Mouse (Mus musculus) lung, embryonic 15.5 days (tissue): ENCODE measurements around the gene Tmcc1. TPM values are rescaled to one million over a fixed set of nuclear protein-coding genes. Genes with fewer than 3 reads are reported as not detected.
A peak's percentile ranks its signal among the peaks of the same experiment; 100 is the strongest.

Experiments used
- ATAC-seq: fragments of 200-750 bp; cut with Nextera tagmentation; 2 replicates; pipeline ENCODE4 v1.8.0; 2017; ENCODE audit warnings: moderate number of reproducible peaks, borderline replicate concordance; ENCODE audit not compliant: low FRiP score, low TSS enrichment; ENCODE audit errors: extremely low read depth
- H3K27ac ChIP-seq: fragments of 300-500 bp; sonication (generic); 2 replicates; pipeline ENCODE4 v1.5.1; 2015; ENCODE audit warnings: moderate library complexity, mild to moderate bottlenecking, inconsistent platforms
- H3K27me3 ChIP-seq: fragments of 300-500 bp; sonication (generic); 2 replicates; pipeline ENCODE4 v1.6.1; 2015; ENCODE audit warnings: inconsistent platforms
- H3K36me3 ChIP-seq: fragments of 300-500 bp; sonication (generic); 2 replicates; pipeline ENCODE4 v1.6.1; 2015; ENCODE audit warnings: inconsistent platforms
- H3K4me1 ChIP-seq: fragments of 300-500 bp; sonication (generic); 2 replicates; pipeline ENCODE4 v1.6.1; 2015; ENCODE audit warnings: inconsistent platforms
- H3K4me2 ChIP-seq: fragments of 300-500 bp; sonication (generic); 2 replicates; pipeline ENCODE4 v1.6.1; 2015; ENCODE audit warnings: inconsistent platforms, mild to moderate bottlenecking, moderate library complexity
- H3K4me3 ChIP-seq: fragments of 300-500 bp; sonication (generic); 2 replicates; pipeline ENCODE4 v1.5.1; 2015; ENCODE audit warnings: mild to moderate bottlenecking, inconsistent platforms
- H3K9ac ChIP-seq: fragments of 300-500 bp; sonication (generic); 2 replicates; pipeline ENCODE4 v1.6.1; 2015; ENCODE audit warnings: inconsistent platforms
- H3K9me3 ChIP-seq: fragments of 300-500 bp; sonication (generic); 2 replicates; pipeline ENCODE4 v1.6.1; 2016; ENCODE audit warnings: inconsistent platforms
- WGBS: fragments of 180-500 bp; shearing (Covaris S2); methylation state at CpG from one replicate; pipeline ENCODE4 v1.1.7; 2015; 5-methylcytosine and 5-hydroxymethylcytosine counted together
- polyA plus RNA-seq: library from polyadenylated mRNA; unstranded; fragments of >200 nt; fragmentation: Nextera tagmentation; extraction: Ambion mirVana; gene quantifications from 2 replicates; pipeline ENCODE4 v1.2.1, GENCODE M21; 2015

Tmcc1 gene
- polyA plus RNA-seq, 1 experiment from 2014 or later, result 13.2 TPM

DNA sequence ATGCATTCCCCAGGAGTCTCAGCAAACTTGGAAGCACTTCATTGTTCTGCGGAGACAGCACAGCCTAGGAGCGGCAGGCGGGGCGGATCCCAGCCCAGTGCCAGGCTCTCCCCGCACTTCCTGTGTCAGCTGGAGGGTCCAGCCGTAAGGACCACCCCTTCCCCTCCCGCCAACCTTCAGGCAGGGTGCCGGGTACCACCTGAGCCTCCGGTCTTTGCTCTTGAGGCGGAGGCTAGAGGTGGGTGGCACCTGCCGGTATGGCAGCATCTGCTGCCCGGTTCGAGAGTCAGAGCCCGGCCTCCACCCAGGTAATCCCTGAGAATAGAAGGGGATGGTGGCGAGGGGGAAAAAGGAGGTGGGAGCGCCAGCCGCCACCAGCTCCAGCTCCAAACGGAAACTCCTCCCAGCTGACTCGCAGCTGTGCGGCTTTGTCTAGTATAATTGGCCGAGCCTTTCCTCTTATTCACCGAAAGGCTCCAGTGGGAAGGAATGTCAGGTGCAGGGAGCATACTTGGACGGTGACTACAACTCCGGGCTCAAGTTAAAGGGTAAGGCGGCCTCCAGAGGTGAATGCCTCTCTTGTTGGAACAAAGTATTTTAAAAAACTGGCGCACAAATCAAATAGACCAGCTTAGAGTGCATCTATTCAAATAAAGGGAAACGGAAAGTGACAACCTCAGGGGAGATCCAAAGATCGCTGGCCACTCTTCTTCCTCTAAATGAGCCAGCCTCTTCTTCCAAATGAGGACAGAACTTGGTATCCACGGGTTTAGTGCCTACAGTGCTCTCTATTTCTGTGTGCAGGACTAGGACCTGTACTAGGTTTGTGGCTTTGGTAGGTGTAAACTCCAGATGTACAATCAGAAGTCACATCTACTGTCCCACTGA, 85.6 kb downstream of the Tmcc1 start:
- peak; percentile 94 for ATAC-seq
- Histone ChIP-seq H3K4me3 (peak overlapping the region; percentile 46), H3K27ac (peak overlapping the region; percentile 70), H3K9me3 (no peaks in the 10 kb centered on the region), H3K4me1 (peaks cover 7% of the 10 kb centered on the region), H3K36me3 (no peaks in the 10 kb centered on the region), H3K9ac (peak overlapping the region; percentile 28), H3K27me3 (no peaks in the 10 kb centered on the region), H3K4me2 (peak overlapping the region; percentile 68)
- 3% methylated on average over 29 of the region's 29 CpGs for WGBS

DNA sequence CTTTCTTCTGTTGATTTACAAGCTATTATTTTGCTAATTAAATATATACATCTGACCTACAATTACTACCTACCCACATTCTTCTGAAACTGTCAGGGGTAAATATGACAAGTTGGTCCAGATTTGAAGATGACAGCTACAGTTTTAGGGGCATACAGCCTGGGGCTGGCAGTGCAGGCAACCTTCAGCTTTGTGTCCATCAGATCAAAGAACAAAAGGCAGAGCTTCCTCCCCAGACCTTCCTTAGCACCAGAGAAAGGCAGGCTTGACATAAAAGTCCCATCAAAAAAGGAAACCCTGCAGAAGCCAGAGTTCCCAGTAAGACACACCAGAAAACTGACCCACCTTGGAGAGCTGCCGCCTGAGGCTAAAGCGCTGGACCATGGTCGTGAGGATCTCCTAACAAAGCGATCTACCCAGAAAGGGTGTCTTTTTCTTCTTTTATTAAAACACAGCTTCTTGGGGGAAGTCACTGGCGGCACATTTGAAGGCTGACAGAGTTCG, 86.3 kb downstream of the Tmcc1 start:
- no peak for ATAC-seq
- Histone ChIP-seq H3K27ac (peak overlapping the region; percentile 70), H3K27me3 (no peaks in the 10 kb centered on the region), H3K4me2 (peak overlapping the region; percentile 68), H3K9ac (peak overlapping the region; percentile 28), H3K9me3 (no peaks in the 10 kb centered on the region), H3K4me3 (peak overlapping the region; percentile 46), H3K4me1 (peaks cover 7% of the 10 kb centered on the region), H3K36me3 (no peaks in the 10 kb centered on the region)
- 13% methylated on average over 6 of the region's 6 CpGs for WGBS

GRCm38 (mm10) chr6:116097579-116097978, 95.7 kb downstream of the Tmcc1 start:
- no peaks in the 10 kb centered on the region for H3K27me3 ChIP-seq
- WGBS, result 82% methylated on average over 2 of the region's 2 CpGs
- H3K9me3 ChIP-seq, result no peaks in the 10 kb centered on the region
- no peak overlapping the region for H3K9ac ChIP-seq
- H3K4me1 ChIP-seq, result no peaks in the 10 kb centered on the region
- H3K4me2 ChIP-seq, result no peak overlapping the region
- no peak overlapping the region for H3K27ac ChIP-seq
- no peak overlapping the region for H3K4me3 ChIP-seq
- H3K36me3 ChIP-seq, result no peaks in the 10 kb centered on the region
- ATAC-seq, result no peak

- no peaks in the 10 kb centered on the region for H3K4me1 ChIP-seq
- no peaks in the 10 kb centered on the region for H3K27me3 ChIP-seq
- no peak overlapping the region for H3K4me2 ChIP-seq
- no peak overlapping the region for H3K4me3 ChIP-seq
- no peaks in the 10 kb centered on the region for H3K9me3 ChIP-seq
- H3K36me3 ChIP-seq, result no peaks in the 10 kb centered on the region
- no peak for ATAC-seq
- H3K27ac ChIP-seq, result no peak overlapping the region
- no peak overlapping the region for H3K9ac ChIP-seq
Measured at GRCm38 (mm10) chr6:116089402-116089801, 103.9 kb downstream of the Tmcc1 start.

GRCm38 (mm10) chr6:116086036-116086435, 107.2 kb downstream of the Tmcc1 start:
- Histone ChIP-seq H3K4me1 (no peaks in the 10 kb centered on the region), H3K9me3 (no peaks in the 10 kb centered on the region), H3K27me3 (no peaks in the 10 kb centered on the region), H3K4me2 (no peak overlapping the region), H3K4me3 (no peak overlapping the region), H3K36me3 (no peaks in the 10 kb centered on the region), H3K9ac (no peak overlapping the region), H3K27ac (no peak overlapping the region)
- WGBS, result 90% methylated on average over 1 of the region's 1 CpGs
- no peak for ATAC-seq

GRCm38 (mm10) chr6:116082239-116082638, 111.0 kb downstream of the Tmcc1 start:
- WGBS, result 50% methylated on average over 1 of the region's 1 CpGs
- Histone ChIP-seq H3K9me3 (no peaks in the 10 kb centered on the region), H3K9ac (no peak overlapping the region), H3K4me2 (no peak overlapping the region), H3K27me3 (no peaks in the 10 kb centered on the region), H3K27ac (no peak overlapping the region), H3K4me1 (no peaks in the 10 kb centered on the region), H3K36me3 (no peaks in the 10 kb centered on the region), H3K4me3 (no peak overlapping the region)
- no peak for ATAC-seq

- no peaks in the 10 kb centered on the region for H3K27me3 ChIP-seq
- H3K9me3 ChIP-seq, result no peaks in the 10 kb centered on the region
- H3K4me2 ChIP-seq, result no peak overlapping the region
- no peak overlapping the region for H3K4me3 ChIP-seq
- H3K4me1 ChIP-seq, result no peaks in the 10 kb centered on the region
- WGBS, result 47% methylated on average over 2 of the region's 2 CpGs
- no peak for ATAC-seq
- H3K27ac ChIP-seq, result no peak overlapping the region
- no peak overlapping the region for H3K9ac ChIP-seq
- H3K36me3 ChIP-seq, result no peaks in the 10 kb centered on the region
Measured at GRCm38 (mm10) chr6:116081375-116081774, 111.9 kb downstream of the Tmcc1 start.

- no peak overlapping the region for H3K4me2 ChIP-seq
- H3K9ac ChIP-seq, result no peak overlapping the region
- H3K4me3 ChIP-seq, result no peak overlapping the region
- no peaks in the 10 kb centered on the region for H3K36me3 ChIP-seq
- WGBS, result 79% methylated on average over 5 of the region's 5 CpGs
- H3K9me3 ChIP-seq, result no peaks in the 10 kb centered on the region
- ATAC-seq, result no peak
- no peaks in the 10 kb centered on the region for H3K4me1 ChIP-seq
- H3K27ac ChIP-seq, result no peak overlapping the region
- no peaks in the 10 kb centered on the region for H3K27me3 ChIP-seq
Measured at GRCm38 (mm10) chr6:116080756-116081155, 112.5 kb downstream of the Tmcc1 start.

DNA sequence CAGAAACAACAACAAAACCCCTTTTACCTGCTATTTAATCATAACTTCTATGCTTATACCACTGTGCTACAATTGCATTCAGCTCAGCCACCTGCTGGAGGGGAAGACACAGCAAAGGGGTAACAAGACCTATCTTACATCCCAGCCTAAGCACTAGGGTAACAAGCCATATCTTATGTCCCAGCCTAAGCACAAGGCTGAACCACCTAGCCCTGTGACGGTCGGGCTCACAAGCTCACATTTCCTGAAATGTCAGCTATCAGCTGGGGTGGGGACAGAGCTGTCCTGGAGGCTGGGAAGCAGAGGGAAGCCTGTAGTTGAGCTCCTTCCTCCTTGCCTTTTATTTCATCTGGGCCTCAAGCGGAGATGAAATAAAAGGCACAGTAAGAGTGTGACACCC, 115.7 kb downstream of the Tmcc1 start:
- Histone ChIP-seq H3K27me3 (no peaks in the 10 kb centered on the region), H3K9ac (no peak overlapping the region), H3K9me3 (no peaks in the 10 kb centered on the region), H3K4me1 (peaks cover 7% of the 10 kb centered on the region), H3K27ac (no peak overlapping the region), H3K4me3 (no peak overlapping the region), H3K36me3 (no peaks in the 10 kb centered on the region), H3K4me2 (no peak overlapping the region)
- 53% methylated on average over 3 of the region's 3 CpGs for WGBS
- no peak for ATAC-seq

GRCm38 (mm10) chr6:116074892-116075291, 118.4 kb downstream of the Tmcc1 start:
- no peak overlapping the region for H3K4me3 ChIP-seq
- ATAC-seq, result no peak
- no peaks in the 10 kb centered on the region for H3K36me3 ChIP-seq
- H3K9me3 ChIP-seq, result no peaks in the 10 kb centered on the region
- H3K4me1 ChIP-seq, result peaks cover 11% of the 10 kb centered on the region
- H3K27me3 ChIP-seq, result no peaks in the 10 kb centered on the region
- H3K27ac ChIP-seq, result no peak overlapping the region
- H3K9ac ChIP-seq, result no peak overlapping the region
- no peak overlapping the region for H3K4me2 ChIP-seq

DNA sequence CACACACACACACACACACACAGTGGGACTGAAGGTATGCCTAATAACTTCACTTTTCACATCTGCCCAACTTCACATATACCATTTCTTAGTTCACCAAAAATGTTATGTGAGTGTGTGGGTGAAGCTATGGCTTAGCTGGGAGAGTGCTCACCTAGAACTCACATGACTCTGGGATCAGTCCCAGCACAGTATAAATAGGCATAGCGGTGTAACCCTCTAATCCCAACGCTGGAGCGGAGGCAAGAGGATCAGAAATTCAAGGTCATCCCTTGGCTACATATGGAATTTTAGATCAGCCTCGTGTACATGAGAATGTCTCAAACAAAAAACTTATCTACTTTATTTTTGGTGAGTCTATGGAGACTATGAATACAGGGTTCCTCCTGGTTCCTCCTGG, 119.7 kb downstream of the Tmcc1 start:
- 88% methylated on average over 4 of the region's 4 CpGs for WGBS
- Histone ChIP-seq H3K36me3 (no peaks in the 10 kb centered on the region), H3K27ac (0 out of 2 replicates have a peak overlapping the region, but pooled peaks have one; percentile 54), H3K9me3 (no peaks in the 10 kb centered on the region), H3K9ac (no peak overlapping the region), H3K27me3 (no peaks in the 10 kb centered on the region), H3K4me3 (no peak overlapping the region), H3K4me1 (peaks cover 11% of the 10 kb centered on the region), H3K4me2 (no peak overlapping the region)
- no peak for ATAC-seq

DNA sequence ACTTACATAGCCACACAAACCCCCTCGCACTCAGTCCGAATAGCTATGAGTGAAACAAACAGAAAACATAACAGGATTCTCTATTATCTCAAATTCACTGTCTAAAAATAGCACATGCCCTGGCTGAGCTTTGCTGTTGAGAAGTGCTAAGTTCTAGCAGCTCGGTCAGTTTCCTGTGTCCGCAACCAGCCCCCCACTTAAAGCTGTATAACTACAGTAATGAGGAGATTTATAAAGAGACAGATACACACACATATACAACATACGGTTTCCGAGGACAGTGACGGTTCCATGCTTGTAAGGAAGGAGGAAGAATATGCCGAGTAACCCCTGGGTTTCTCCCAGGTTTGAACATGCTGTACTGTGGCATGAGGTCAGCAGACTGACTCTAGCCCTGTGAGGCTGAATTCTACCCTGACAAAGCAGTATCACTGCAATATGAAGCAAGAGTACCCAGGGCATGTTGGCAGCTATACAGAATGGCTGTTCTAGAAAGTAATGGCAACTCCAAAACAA, 120.5 kb downstream of the Tmcc1 start:
- no peaks in the 10 kb centered on the region for H3K27me3 ChIP-seq
- peak overlapping the region; percentile 44 for H3K4me2 ChIP-seq
- H3K4me3 ChIP-seq, result no peak overlapping the region
- WGBS, result 27% methylated on average over 8 of the region's 8 CpGs
- peaks cover 11% of the 10 kb centered on the region for H3K4me1 ChIP-seq
- peak; percentile 55; the same call in 1 of the 2 replicates for ATAC-seq
- H3K36me3 ChIP-seq, result no peaks in the 10 kb centered on the region
- H3K27ac ChIP-seq, result peak overlapping the region; percentile 54
- no peak overlapping the region; the same call in 1 of the 2 replicates for H3K9ac ChIP-seq
- H3K9me3 ChIP-seq, result no peaks in the 10 kb centered on the region
